Mouse (Mus musculus): Measurements from ENCODE around the gene Jhy.

Gene Jhy

GRCm38 (mm10) chr9:40927351-40927980, 36.5 kb downstream of the Jhy start:
- 72% methylated on average over 17 of the region's 17 CpGs for WGBS

GRCm38 (mm10) chr9:40917871-40918613, 45.9 kb downstream of the Jhy start:
- 45% methylated on average over 12 of the region's 12 CpGs for WGBS

GRCm38 (mm10) chr9:40908915-40909314, 55.0 kb downstream of the Jhy start:
- WGBS = 63% methylated on average over 7 of the region's 7 CpGs

DNA sequence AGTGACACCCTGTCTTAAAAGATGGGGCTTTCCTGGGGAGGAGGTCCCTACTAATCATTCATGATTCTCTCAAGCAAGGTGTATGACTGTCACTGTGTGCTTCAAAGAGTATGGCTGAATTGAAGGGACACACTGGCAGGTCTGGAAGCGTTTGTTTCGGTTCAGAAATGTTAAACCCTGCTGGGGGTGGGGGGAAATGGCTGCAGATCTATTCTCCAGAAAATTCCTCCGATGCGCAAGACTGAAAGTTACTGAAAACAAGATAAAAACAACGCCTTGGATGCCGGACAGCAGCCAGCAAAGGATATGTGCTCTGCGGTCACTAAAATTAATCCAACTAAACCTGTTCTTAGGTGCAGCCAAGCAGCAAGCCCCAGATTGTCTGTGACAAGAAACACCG, 55.5 kb downstream of the Jhy start:
- 65% methylated on average over 8 of the region's 8 CpGs for WGBS

DNA sequence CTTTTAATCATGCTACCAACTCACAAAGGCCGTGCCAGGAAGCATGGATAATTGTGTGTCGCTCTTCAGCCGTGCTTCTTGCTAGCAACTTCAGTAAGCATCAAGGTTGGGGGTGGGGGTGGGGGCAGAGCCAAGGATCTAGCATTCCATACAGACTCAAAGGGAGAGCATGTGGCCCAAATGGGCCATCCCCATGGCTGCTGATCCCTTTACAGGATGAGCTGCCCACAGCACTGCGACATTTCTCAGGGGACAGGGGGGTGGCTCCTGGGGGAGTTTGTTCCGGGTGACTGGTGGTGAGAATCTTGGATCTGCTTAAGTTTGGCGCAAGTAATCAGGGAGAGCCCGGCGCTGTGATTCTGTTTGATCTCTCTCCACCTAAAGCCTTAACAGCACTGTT, 56.5 kb downstream of the Jhy start:
- 48% methylated on average over 8 of the region's 8 CpGs for WGBS

DNA sequence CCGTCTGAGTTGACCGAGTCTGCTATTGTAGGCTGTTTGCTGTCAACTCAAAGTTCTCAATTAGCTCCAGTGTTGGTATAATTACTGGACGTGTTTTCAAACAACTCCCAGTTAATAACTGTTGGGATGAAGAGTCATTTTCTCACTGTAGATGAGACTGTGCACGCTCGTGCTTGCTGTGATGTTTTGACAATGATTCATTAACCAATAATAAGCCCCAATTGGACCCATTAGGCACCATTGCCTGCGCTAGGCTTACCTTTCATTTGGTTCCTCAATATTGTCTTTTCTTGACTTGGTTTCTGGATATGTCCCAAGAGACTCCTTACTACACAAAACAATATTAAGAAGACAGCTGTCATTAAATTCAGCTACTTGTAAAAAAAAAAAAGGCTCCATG, 71.5 kb downstream of the Jhy start:
- 54% methylated on average over 6 of the region's 6 CpGs for WGBS

DNA sequence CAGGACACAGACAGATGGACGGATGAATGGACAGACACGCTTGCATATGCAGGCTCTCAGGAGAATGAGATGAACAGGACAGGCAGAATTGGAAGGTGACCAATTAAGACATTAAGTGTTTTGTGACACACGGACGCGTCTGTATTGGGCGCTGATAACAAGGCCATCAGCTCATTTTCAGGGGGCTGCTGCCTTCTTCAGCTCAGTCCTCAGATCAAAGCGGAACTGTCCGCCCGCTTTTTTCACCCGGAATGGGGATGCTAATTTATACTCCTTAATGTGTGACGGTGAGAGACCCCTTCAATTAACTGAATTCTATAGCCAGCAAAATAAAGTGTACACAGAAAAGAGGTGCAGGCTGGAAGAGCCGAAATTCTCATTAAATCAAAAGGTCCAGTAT, 74.5 kb downstream of the Jhy start:
- 44% methylated on average over 12 of the region's 12 CpGs for whole genome bisulfite sequencing

- WGBS = 32% methylated on average over 10 of the region's 10 CpGs
Observed at GRCm38 (mm10) chr9:40885669-40886068, 78.2 kb downstream of the Jhy start.

DNA sequence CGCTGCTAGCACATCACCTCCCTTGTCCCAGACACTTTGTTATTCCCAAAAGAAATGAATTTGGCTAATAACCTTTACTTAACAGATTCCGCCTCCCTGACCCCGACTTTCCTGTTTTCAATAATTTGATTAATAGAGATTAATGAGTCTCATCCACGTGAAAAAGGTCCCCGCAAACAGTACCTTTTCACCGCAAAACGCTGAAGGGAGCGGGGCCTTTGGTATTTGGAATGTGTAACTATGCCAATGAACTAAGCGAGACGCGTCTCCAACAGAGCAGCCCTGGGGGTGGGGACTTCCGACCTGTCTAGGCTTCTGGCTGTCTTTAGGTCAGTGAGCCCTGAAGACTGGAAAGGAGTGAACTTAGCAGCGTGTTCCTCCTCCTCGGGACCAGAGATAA, 84.9 kb downstream of the Jhy start:
- WGBS = 4% methylated on average over 14 of the region's 14 CpGs

DNA sequence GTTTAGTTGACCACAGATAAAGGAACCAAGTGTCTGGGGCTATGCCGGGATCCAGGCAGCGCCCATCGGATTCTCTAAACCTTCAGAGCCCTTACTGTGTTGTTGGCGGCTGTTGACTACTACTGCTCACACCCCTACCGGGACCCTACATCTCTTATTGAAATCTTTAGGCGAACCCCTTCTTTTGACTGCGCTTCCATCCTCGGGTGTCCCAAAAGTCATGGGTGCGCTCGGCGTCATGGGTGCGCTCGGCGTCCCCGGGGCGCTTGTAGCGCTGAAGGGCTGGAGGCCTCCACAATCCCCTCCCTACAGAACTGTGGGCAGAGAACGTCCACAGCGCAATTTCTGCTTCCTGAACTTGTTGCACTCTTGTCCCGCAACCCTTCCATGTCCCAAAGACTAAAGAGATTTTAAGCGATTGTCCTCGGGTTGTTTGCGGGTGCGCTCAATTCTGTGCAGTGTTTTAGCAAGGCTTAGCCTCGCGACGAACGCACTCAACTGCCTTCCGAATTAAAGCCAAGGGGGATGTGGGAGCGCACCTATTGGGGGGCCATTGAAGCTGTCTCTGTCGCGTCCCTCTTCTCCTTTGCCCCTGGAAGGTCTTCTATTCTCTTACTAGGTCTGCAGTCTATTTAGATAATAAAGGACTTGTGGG, 85.5 kb downstream of the Jhy start:
- WGBS = 5% methylated on average over 32 of the region's 32 CpGs

GRCm38 (mm10) chr9:40877881-40878235, 86.1 kb downstream of the Jhy start:
- under 1% methylated on average over 29 of the region's 29 CpGs for WGBS

DNA sequence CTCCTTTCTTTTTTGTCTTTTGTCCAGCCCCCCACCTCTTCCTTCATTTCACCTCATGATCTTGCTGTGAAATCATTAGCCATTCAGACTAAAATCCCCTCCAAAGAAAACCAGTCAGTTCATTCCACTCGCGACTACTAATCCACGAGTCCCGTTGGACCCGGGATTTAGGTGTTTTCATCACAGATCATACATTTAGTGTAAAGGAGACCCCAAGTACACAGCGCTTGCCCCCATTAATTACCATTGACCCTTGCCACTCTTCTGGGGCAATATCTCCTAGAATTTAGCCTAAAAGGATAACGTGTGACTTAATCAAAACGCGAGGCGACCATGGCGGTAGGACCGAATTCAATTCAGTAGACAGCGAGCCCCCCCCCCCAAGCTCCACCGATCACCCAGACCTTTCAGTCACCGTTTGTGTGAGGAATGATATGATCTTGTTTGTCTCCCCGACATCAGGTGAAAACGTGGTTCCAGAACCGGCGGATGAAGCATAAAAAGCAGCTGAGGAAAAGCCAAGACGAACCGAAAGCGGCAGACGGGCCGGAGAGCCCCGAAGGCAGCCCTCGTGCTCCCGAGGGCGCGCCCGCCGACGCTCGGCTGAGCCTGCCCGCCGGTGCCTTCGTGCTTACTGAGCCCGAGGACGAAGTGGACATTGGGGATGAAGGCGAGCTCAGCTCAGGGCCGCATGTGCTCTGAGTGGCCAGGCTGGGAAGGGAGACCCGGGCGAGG, 86.6 kb downstream of the Jhy start:
- 2% methylated on average over 42 of the region's 42 CpGs for WGBS

DNA sequence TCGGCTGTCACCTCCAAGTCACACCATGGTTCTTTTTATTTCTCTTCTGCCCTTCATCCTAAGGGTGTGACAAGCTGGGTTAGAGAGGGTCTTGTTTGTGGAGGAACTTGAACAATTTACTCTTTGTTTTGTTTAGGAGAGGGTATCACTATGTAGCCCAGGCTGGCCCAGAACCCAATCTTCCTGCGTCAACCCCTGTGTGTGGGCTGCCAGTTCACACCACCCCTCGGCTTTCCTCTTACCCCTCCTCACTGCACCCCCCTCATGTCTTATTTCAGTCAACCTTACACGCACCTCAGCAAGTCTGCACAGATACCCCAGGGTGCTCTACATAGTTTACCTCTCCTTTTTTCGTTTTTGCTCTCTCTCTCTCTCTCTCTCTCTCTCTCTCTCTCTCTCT, 87.2 kb downstream of the Jhy start:
- WGBS = 3% methylated on average over 5 of the region's 5 CpGs

- 2% methylated on average over 29 of the region's 29 CpGs for WGBS
Observed at GRCm38 (mm10) chr9:40876164-40876563, 87.8 kb downstream of the Jhy start.

- 4% methylated on average over 17 of the region's 17 CpGs for WGBS
Observed at GRCm38 (mm10) chr9:40875431-40875830, 88.5 kb downstream of the Jhy start.

DNA sequence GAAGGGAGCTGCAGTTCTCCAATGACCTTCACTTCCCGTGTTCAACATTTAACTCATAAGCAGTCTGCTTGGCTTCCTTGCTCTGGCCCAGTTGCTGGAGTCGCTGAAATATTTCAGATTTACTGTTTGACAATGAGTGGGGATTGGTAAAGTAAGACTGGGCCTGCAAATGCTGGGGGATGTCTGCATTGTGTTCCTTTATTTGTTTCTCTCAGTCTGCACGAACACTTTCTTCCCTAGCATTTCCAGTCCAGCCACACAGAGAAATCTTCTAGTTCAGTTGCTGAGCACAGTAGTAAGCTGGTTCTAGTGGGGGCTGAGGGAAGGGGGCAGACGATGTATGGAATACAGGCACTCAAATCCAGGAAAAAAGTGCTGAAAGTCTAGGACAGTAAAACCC, 89.0 kb downstream of the Jhy start:
- WGBS = 8% methylated on average over 4 of the region's 4 CpGs

DNA sequence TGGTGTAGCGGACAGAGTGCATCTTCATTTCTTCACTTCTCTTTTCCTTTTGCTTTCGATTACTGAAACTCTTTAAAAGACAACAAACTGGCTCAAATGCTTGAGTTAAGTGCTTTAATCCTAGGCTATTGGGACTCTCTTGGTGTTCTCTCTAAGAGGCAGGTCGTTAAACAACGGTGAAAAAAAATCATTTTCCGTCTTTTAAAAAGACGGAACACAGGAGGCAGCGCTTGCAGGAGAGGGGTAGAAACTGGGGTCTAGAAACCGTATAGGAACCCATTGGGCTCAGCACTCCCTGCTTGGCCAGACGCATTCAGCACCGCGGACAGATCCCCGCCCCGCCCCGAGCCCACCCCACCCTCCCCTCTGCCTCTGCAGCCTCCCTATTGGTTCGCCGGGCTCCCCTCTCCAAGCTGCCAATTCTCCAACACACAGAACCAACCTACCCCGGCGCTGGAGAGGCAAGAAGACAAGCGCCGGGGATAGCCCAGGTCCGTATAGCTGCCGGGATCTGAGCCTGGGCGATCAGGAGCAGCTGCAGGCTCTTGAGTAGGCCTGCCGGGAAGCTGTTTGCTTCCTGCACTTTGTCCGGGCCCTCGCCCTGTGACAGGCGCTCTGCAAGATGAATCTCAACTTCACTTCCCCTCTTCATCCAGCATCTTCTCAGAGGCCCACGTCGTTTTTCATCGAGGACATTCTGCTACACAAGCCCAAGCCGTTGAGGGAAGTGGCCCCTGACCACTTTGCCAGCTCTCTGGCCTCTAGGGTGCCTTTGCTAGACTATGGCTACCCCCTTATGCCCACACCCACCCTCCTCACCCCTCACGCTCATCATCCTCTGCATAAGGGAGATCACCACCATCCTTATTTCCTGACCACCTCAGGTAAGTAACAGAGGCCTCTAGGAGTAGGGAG, 90.1 kb downstream of the Jhy start, which contains the start of gene Bsx:
Bsx (plus strand) TSS at position 572 of the 915 bp plus-strand sequence.
- WGBS = 5% methylated on average over 32 of the region's 32 CpGs

- WGBS = 7% methylated on average over 8 of the region's 8 CpGs
Observed at GRCm38 (mm10) chr9:40872156-40872478, 91.8 kb downstream of the Jhy start.

DNA sequence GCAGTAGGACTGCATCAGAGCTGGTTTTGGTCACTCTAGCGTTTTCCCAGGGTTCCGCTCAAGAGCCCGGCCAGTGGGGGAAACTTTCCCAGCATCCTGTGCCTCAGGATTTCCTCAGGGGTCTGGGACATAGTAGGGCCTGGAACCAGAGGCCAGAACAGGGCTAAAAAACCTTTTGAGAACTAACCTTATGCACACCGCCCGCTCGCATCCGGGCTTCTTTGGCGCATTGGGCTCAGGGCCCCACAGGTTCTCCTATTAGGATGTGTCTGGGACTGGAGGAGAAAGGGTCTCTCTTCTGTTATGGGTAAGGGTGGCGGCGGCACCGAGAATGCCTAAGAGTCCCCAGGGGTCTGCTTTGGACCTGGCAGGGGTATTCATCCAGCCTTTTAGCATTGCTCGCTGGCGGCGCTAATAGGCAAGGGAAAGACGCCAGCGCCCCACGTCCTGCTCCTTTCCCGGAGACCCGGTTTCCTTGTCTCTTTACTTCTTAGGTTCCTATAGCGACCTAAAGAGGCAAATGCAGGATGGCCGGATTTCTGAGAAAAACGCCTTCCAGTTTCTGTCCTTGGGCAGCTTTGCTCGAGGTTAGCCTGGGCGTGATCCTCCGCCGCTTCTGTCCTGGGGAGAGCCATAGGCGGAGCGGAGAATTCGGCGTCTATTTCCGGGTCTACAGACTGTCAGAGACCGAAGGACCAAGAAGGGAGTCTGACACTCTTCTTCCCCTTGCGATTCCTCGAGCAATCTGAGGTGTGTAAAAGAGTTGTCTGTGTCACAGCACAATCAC, 92.4 kb downstream of the Jhy start:
- WGBS = 4% methylated on average over 34 of the region's 34 CpGs

DNA sequence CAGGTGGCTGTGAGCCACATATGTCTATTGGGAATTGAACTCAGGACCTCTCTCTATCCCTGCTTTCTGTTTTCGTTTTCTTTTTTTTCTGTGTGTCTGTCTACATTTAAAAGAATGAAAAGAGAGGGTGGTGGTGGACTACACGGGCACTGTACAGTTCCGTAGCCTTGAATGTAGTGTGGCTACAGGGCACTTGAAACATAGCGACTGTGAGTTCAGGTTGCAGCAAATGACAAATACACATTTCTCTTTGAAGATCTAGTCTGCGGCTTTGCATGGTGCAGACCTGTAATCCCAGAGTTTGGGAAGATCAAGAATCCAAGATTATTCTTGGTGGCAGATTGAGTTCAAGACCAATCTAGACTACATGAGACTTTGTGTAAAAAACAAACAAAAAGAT, 93.6 kb downstream of the Jhy start:
- WGBS = 83% methylated on average over 5 of the region's 5 CpGs

DNA sequence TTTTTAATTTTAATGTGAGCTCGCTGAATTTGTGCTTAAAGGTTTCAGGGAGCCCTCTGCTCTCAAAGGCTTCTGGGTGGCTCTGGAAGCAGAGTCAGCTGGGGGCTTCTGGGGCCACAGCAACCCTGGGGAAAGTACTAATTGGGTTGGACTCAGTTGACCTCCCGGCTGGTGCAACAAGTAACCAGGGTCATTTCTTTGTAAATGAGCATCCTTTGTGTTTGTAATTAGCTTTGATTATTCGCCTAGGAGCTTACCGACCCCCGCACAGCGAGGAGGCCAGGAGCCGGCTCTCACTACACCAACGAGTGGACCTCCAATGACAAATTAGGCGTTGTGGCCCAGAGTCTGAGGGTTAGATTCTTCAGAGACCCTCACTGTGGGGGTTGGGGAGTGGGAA, 104.7 kb downstream of the Jhy start:
- WGBS = 30% methylated on average over 9 of the region's 9 CpGs
